Mouse (Mus musculus): ENCODE measurements around the gene Lipc. TPM values are rescaled to one million over a fixed set of nuclear protein-coding genes. Genes with fewer than 3 reads are reported as not detected.
"Not testable (repeated sequence)": the region's sequence is repeated elsewhere in the genome, so short reads cannot be mapped to it uniquely, and the experiment has no call there.

The Lipc gene
- total RNA-seq, 4 experiments from 2014 or later, result not detected

DNA sequence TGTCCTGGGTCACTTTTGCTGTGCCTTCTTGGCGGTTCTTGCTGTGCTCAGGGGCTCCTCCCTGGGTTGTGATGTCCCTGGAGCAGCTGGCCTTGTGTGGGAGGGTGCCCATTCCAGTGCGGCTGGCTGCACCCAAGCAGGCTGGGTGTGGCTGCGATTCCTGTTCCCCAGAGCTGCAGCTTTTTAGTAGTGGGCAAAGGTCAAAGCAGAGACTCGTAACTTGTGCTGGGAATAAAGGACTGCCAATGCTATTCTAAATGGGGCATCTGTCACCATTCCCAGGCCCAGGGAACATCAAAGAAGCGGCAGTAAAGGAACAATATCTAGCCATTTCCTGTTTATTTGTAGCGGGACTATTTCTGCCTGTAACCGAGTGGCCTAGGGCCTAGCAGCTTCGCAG lies 88.7 kb downstream of the Lipc start:
- peak; percentile 12 to 20 for DNase-seq (ENCODE audit: low spot score in 2 of 2)

DNA sequence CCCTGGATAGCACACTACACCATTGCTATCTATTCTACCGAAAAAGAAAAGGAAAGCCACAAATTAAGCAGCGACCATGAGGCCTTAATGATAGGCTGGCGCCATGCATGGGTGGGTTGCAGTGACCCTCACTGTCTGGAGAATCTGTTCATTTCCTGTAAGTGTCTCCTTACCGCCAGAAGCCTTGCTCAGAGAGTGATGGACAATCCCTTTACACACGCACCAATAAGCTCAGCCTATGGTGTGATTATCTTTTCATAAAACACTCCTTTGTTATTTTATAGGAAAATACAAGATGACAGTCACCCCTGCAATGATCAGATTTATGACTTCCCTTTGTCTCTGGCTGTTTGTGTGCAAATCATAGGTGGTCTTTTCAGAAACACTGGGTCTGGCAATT lies 92.8 kb downstream of the Lipc start:
- no peak for DNase-seq (ENCODE audit: low spot score in 2 of 2)

DNA sequence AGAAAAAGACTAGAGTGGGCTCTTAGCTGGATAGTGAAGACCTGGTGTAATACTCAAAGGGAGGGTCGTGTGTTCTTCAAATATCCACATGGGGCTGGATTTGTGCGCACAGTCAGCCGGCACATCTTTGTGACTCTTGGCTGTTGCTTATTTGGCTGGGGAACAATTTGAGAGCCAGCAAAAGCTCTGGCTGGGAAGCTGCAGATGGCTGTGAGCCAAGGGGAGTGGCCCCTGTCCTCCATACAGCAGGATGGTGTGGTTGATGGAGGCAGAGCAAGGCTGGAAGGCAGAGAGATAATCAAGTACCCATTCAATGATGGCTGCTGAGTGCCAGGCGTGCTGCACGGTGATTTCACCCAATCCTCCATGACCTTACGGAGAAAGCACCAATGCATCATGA lies 96.2 kb downstream of the Lipc start:
- no peak for DNase-seq (ENCODE audit: low spot score in 2 of 2)

DNA sequence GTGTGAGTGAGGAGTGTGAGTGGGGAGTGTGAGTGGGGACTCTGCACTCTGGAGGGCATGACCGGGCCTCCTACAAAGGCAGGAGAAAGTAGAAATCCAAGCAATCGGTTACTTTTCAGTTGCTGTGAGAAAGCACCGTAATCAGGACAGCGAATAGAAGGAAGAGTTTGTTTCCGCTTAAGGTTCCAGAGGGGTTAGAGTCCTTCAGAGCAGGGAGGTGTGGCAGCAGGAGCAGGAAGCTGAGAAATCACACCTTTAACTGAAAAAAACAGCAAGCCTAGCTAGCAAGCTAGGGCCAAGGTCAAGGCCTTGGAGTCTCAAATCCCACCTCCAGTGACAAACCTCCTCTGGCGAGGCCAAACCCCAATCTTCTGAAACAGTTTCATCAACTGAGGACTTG lies 97.1 kb downstream of the Lipc start:
- no peak for DNase-seq (ENCODE audit: low spot score in 2 of 2)

DNA sequence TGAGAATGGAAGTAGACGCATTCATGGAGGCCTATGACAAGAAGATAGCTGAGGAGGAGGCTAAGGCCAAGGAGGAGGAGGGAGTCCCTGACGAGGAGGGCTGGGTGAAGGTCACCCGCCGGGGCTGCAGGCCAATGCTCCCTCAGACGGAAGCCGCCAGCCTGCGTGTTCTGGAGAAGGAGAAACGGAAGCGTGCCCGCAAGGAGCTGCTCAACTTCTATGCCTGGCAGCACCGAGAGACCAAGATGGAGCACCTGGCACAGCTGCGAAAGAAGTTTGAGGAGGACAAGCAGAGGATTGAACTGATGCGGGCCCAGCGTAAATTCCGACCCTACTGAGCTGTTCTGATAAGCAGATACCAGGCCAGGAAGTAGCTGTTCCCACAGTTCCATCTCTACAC lies 98.9 kb downstream of the Lipc start:
- not testable (repeated sequence) for DNase-seq (ENCODE audit: low spot score in 2 of 2)

DNA sequence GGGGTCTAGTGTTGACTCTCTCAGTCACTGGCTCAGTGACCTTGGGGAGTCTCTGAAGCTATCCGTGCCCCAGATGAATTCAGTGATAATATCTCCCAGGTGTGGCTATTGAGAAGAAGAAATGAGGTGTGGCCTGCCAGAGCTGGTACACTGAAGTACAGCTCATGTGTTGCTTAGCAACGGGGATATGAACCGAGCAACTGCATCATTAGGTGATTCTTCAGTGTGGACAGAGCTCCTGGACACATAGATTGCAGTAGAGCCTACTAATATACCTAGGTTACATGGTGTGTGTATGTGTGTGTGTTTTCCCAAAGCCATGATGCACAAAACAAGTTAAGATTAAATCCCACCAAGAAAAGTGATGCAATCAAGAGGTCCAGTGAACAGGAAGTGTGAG lies 100.5 kb downstream of the Lipc start:
- DNase-seq (ENCODE audit: low spot score in 2 of 2), result no peak

DNA sequence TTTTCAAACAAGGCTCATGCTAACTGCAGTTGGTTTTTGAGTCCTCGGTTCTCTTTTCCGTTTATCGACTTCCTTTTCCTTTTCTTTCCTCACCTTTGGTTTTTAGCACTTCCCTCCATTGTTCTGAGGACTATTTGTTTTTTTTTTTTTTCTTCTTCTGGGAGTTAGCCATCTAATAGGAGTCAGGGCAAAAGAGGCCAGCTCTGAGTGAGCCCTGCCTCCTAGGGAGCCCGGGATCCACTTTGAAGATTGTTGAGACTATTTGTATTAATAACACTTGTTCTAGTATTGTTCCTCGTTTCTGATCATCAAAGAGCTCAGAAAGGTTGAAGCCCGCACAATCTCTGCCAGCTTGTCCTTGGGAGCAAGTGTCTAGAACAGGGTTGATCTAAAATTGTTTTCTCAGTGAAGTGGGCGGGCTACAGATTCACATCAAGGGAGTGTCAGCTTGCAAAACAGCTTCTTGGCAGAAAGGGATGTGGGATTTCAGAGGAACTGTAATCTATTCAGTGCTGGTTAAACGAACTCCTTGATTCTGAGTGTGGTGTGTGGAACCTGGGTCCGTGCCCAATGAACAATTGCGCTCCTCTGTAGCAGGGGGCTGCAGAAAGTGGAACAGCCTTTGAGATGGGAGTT lies 103.8 kb downstream of the Lipc start:
- DNase-seq (ENCODE audit: low spot score in 2 of 2), result no peak

DNA sequence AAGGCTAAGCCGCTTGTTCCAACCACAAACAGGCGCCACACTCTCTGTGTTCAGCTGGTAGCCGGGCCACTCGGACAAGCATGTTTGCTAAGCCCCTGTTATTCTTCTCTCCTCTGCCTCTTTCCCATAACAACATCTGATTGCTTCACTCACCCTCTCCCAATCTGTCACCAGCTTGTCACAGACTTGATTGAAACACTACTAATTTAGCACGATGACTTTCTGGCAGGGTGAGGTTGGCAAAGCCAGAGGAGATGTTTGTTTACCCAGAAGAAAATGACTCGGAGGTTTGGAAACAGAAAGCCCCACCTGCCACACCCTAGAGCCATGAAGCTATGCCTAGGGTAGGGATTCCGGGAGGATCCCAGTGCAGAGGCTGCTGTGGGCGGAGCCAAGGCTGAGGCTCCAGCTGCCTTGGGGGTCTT lies 104.4 kb downstream of the Lipc start:
- DNase-seq (ENCODE audit: low spot score in 2 of 2), result no peak

DNA sequence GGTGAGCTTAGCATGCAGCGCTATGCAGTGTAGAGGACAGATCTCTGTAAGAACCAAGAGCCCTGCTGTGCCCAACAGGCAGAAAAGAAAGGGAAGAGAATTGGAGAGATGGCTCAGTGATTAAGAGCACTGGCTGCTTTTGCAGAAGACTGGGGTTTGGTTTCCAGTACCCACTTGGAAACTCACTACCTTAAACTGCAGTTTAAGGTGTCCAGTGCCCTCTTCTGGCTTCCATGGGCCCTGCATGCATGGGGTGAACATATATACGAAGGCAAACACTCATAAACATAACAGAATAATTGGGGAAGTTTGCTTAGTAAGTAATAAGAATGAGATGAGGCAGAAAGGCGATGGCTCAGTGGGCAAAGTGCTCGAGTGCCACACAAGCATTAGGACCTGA lies 108.8 kb downstream of the Lipc start:
- no peak for DNase-seq (ENCODE audit: low spot score in 2 of 2)

DNA sequence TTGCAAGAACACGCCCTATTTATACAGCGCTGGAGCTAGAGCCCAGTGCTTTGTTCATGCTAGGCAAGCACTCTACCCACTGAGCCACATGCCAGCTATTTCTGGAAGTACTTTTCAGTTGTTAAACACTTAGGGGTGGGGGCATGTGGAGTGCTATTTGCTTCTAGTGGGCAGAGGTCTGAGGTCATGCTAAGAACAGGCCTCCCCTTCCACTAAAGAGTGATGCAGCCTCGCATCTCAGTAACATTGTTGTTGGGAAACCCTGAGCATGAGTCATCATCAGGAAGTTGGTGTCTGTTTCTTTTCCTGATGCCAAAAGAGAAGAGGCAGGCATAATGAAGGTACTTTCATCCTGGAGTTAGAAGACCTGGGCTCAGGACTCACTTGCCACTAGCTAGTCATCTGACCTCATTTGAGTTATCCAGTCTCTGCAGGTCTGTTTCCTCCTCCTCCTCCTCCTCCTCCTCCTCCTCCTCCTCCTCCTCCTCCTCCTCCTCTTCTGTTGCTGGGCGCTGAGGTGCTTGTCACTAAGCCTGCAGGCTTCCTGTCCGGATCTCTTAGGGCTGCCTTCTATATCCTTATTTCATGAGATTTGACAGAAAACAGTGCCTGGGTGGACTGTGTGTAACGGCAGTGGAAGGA lies 109.6 kb downstream of the Lipc start:
- DNase-seq (ENCODE audit: low spot score in 2 of 2), result no peak

DNA sequence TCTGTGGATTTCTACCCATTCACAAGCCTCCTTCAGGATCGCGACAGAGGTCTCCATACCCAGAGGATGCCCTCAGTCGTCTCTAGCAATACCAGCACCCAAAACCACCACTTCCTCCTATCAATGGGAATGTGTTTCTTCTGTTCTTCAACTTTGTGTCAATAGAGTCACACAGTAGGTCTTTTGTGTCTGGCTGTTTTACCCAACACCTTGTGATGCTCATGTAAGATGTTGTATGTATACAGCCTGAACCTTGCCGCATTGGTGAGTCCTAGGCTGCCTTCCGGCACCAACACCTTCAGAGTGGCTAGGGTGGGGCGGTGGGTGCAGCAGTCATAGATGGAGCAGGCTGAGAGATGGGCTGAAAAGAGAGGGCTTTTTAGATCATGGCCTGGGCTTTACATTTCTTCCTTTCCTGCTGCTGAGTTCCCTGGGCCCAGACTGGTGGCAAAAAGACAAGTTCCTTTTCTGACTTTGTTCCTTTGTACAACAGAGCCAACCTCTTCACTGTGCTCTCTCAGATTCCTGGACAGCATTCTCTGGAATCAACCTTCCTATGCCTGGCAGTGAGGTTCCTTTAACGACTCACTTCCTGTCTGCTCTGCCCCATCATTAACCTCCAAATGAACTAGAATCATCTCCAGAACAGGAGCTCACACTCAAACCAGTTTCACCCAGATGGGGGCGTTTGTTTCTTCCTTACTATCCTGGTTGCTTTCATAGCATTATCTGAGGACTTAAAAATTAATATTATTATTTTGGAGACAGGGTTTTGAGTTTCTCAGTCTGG lies 110.4 kb downstream of the Lipc start:
- DNase-seq (ENCODE audit: low spot score in 2 of 2), result no peak

DNA sequence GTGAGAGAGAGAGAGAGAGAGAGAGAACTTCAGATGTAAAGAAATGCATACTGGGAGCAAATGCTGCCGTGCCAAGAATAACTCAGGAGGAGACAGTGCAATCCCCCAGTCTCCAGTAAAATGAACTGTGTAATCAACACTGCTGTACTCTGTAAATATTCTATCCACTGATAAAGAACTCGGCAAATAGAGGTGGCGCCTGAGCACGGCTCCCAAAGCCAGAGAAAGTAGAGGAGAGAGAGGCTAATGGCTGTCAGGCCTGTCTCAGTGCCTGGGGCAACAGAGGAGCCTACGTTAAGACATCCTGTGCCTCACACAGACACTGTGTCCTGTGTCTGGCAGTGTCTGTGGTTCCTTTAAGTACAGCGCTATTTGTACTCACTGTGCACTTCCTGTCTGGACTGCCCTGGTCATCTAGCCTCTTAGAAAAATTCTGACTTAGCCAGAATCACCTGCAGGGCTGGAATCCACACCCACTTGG lies 111.1 kb downstream of the Lipc start:
- no peak for DNase-seq (ENCODE audit: low spot score in 2 of 2)

DNA sequence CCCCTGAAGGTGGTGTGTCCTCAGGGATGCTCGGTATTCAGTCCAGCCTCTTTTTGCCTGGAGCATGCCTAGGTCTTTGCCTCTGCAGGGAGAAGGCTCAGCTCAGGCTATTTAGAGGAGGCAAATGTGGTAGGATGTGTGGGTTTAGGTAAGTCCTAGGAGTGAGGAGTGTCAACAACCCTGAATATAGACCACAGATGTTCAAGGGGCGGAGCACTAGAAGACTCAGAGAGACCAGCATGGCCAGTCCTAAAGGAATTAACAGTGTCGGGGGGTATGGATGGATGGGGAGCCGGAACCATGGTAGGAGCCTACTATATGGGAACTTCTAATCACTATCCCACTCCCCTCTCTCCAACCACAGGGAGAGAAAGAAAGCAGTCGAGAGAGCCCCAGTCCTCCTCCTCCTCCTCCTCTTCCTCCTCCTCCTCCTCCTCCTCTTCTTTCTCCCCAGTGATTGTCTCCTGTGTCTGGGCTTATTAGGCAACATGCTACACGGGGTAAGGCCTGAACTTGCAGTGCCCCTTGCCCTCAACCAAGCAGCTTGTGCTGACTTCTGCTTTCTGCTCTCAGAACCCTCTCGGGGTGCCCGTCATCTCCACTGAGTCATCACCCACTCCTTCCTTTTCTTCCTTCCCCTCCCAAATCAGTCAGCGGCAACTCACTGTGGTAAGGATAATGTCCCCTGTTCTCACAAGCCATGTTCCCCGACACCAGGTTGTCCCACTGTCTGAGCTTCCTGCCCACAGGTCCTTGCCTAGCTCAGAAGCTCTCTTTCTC lies 113.7 kb downstream of the Lipc start:
- no peak for DNase-seq (ENCODE audit: low spot score in 2 of 2)

DNA sequence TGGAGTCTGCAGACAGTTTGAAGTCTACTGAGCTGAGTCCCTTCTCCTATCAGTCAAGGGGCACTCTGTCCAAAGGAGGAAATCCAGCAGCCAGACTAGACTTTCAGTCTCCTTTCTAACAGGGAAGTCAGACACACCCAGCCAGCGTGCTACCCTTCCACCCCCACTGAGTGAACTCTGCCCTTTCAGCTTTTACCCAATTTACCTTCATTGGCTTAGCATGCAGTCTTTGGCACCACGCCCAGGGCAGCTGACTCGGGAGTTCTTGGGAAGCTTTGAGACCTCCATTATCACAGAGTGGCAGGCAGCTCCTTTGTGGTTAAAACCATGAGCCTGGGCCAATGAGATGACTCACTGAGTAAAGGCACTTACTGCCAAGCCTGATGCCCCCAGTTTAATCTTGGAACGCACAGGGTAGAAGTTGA lies 117.3 kb downstream of the Lipc start:
- peak in 1 of 2 experiments; percentile 34 for DNase-seq (ENCODE audit: low spot score in 2 of 2)

DNA sequence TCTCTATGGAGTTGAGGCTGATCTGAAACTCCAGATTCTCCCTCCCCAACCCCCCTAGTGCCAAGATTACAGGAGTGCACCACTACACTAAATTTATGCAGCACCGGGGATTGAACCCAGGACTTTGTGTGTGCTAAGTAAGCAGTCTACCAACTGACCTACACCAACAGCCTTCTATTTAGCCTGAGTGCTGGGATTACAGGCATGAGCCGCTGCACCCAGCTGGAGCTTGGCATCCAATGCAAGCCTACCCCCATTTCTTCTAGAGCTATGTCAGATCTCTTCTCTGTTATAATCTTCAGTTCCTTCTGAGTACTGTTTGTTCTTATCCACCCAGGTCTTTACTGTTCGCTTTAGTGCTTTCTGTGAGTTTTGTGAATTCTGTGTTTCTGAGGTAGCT lies 117.8 kb downstream of the Lipc start:
- DNase-seq (ENCODE audit: low spot score in 2 of 2), result no peak

DNA sequence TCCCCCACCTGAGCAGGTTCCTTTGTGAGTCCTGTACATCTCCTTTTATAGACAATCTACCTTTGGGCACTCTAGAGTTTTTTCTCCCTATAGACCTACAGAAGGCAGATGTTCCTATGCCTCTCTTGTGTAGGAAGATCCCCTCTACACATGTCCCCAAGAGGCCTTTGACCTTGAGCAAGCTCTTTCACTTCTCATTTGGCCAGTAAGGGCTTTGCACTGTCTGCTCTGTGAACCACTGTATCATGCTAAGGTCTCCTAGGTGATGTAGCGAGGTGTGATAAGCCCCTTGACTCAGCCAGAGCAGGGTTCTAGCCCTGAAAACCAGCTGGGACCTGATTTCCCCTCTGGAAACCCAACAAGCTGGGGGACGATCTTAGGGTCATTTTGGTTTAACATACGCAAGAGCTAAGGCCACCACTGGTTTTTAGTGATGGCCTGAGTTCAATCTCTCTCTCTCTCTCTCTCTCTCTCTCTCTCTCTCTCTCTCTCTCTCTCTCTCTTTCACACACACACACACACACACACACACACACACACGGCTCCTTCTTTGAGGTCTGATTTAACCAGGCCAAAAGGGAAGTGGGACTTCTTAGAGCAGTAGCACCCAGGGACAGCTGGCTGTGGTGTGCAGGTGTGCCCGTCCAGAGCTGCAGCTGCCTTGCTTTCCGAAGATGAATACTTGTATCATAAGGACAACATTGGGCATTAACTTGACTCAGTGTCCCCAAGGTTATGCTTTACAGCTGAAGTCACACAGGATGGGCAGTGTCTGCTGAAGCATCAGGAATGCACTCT lies 118.7 kb downstream of the Lipc start:
- DNase-seq (ENCODE audit: low spot score in 2 of 2), result no peak

DNA sequence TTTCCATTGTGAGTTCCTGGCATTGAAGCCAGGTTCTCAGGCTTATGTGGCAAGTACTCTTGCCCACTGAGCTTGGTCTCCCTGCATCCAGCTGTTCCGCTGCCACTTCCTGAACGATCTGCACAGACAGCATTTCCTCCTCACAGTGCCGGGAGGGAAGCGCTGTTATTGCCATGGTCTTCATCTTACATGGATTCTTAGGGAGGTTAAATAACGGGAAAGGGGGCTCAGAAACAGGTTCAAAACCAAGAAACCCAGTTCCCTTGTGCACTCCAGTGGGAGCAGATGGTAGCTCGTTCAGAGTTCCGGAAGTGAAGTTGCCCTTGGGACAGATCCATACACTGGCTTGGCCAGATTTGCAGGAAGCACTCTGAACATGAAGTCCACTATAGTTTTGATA lies 119.8 kb downstream of the Lipc start:
- DNase-seq (ENCODE audit: low spot score in 2 of 2), result no peak

DNA sequence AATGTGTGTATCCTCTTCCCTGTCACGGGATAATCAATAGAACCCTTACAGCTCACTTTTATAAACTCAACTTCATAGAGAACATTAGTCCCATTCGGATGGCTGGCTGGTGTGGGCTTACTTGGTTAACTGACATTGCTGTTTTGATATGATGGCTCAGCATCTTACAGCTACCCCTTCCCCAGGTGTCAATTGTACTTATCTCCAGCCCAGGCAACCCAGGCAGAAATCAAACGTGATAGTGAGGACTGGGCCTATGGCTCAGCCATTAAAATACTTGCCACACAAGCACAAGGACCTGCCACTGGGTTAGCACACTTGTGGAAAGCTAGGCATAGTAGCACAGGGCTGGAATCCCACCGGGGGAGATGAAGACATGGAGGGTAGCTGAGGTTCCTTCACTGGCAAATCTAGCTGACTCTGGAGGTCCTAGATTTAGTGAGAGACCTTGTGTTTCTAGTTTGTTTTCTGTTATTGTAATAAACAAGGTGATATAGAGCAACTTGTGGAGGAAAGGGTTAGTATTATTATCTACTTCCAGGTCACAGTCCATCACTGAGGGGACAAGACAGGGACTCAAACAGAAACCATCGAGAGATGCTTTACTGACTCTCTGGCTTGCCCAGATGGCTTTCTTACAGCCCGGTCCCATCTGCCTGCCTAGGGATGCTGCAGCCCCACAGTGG lies 121.0 kb downstream of the Lipc start:
- DNase-seq (ENCODE audit: low spot score in 2 of 2), result no peak

DNA sequence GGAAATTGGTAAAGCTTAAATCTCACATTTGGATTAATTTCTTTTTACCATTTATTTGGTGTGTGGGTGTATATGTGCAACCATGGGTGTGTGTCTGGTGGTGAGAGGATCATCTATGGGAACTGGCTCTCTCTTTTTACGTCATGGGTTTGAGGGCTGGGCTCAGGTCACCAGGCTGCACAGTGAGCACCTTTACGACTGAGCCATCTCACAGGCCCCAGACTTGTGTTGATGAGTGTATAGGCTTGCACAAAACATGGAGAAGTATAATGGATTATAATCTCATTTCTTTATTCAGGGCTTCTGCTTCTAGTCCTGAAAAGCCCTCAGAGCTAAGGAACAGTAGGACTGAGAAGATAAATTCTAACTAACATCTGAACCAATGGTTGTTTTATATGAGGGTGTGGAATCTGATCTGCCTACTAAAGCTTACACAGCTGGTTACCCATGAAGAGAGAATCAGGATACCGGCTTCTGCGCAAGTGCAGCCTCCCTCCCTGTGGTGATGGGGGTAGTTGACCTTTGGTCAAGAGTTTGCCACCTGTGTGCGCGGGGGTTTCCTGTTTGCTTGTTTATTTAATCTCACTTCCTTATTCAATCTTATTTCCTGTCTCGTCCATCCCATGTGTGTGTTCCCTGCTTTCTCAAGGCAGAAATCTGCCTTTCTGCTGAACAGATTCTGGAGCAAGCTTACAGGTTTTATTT lies 122.1 kb downstream of the Lipc start:
- no peak for DNase-seq (ENCODE audit: low spot score in 2 of 2)

DNA sequence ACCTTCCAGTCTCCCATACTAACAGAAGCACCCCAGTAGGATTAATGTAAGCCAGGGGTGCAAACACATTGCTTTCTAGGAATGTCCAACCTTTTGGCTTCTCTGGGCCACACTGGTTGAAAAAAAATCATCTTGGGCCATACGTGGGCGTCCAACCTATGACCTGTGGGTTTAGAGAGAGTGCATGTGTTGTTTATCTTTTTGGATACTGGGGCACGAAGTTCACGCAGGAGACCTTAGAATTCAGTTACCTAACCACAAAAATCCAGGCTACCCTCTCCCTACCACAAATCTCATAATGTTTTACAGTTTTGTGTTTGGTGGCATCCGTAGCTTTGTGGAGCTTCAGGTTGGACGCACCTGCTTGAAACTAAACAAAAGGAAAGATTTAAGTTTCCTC lies 124.1 kb downstream of the Lipc start:
- DNase-seq (ENCODE audit: low spot score in 2 of 2), result no peak
